Mouse (Mus musculus): ENCODE results near the gene Prpf38b.
"Not testable (repeated sequence)": the region's sequence is repeated elsewhere in the genome, so short reads cannot be mapped to it uniquely, and the experiment has no call there.

Prpf38b gene

DNA sequence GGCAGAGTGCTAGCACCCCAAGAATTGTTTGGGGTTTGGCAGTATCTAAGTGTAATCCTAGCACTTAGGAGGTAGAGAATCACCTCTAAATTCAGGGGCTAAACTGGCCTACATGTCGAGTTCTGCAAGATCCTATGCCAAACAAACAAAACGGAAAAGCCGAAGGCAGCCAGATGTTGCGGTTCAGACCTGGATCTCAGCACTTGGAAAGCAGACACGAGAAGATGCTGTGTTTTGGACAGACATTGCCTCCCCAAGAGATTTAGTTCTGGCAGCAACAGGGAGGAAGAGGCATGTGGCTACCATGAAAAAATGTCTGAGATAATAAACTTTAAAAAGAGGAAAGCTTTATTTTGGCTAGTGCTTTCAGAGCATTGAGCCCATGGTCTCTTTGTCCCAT lies 10.8 kb downstream of the Prpf38b start:
- DNase-seq (ENCODE audit: low read depth, low spot score), result no peak

GRCm38 (mm10) chr3:108900147-108900546 lies 11.4 kb downstream of the Prpf38b start:
- no peak for DNase-seq (ENCODE audit: low read depth, low spot score)

DNA sequence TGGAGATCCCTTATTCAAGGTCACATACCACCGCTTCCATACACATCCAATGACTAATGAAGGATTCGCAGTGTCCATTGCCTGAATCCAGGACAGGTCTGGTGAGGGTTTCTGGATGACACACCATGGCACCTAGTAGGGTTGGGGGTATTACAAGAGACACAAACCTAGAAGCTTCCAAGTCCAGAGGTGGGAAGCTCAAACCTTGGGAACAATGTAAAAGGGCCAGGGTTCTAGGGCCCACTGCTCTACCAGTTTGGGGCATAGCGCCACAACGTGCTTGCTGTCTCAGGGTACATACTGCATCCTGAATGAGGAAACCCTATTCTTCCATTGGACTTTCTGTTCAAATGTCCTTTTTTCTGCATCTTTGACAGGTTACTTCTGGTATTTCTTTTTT lies 12.9 kb downstream of the Prpf38b start:
- no peak for DNase-seq (ENCODE audit: low read depth, low spot score)

DNA sequence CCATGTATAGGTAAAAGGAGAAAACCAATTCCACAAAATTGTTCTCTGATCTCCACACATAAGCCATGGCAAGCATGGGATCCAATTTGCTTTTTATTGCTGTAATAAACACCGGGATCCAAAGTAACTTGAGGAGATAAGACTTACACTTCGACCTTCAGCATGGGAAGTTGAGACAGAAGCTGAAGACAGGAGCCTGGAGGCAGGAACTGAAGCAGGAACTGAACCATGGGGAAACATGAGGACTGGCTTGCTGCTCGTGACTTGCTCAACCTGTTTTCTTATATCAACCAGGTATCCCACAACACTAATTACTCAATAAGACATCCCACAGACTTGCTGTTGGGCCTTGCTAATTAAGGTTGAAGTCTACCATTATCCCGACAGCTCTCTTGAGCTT lies 18.6 kb downstream of the Prpf38b start:
- no peak for DNase-seq (ENCODE audit: low read depth, low spot score)

DNA sequence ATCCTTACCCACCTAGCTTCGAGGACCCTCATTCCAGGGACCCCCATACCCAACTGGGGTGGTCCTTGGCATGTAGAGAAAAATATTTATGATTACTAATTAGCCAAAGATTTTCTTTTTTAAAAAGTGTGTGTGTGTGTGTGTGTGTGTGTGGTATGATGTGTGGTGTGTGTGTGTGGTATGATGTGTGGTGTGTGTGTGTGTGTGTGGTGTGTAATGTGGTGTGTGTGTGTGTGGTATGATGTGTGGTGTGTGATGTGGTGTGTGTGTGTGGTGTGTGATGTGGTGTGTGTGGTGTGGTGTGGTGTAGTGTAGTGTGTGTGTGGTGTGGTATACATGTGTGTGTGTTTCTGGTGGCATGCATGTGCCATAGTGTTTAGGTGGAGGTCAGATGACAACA lies 19.4 kb downstream of the Prpf38b start:
- no peak for DNase-seq (ENCODE audit: low read depth, low spot score)

DNA sequence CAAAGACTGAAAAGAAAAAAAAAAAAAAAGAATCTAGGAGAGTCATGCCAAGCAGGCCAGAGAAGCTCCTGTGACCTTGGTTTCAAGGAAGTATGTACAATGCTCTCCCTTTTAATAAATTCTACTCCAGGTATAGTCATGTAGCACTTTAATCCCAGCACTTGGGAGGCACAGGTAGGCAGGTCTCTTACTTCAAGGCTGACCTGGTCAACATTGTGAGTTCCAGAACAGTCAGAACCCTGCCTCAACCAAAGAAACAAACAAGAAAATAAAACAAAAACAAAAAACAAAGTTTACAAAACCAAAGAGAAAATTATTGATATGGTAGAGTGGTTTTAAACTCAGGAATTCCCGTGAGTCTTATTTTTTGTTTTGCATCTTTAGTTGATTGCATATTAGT lies 21.6 kb downstream of the Prpf38b start, which contains the start of gene Fndc7:
Gene Fndc7 (minus strand): TSS at position 101 of the 400 bp plus-strand sequence.
- no peak for DNase-seq (ENCODE audit: low read depth, low spot score)

- no peak for DNase-seq (ENCODE audit: low read depth, low spot score)
Observed at GRCm38 (mm10) chr3:108887618-108887975, 23.9 kb downstream of the Prpf38b start.

DNA sequence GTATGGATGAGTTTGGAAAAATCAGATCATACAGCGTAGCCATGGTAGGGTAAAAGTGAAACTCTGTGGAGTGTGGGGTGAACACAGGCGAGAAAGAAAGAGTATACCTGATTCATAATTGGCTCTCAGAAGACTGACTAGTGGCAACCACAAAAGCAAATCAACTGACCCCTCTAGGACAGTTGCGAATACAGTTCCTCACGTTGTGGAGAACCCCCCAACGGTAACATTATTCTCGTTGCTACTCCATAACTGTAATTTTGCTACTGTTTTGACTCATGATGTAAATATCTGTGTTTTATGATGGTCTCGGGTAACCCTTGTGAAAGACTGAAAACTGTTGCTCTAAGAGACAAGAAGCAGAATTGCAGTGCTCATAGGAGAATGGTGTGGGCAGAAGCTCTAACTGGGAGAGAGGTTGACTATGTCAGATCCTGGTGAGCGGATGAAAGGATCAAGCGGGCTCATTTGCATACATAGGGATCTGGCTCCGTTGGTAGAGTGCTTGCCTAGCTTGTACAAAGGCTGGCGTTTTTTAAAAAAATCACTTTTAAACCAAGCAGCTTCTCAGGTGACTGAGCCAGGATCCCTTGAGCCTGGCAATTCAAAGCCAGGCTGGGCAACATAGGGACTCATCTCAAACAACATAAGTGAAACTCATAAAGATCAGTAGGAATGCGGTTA lies 24.5 kb downstream of the Prpf38b start:
- no peak for DNase-seq (ENCODE audit: low read depth, low spot score)

DNA sequence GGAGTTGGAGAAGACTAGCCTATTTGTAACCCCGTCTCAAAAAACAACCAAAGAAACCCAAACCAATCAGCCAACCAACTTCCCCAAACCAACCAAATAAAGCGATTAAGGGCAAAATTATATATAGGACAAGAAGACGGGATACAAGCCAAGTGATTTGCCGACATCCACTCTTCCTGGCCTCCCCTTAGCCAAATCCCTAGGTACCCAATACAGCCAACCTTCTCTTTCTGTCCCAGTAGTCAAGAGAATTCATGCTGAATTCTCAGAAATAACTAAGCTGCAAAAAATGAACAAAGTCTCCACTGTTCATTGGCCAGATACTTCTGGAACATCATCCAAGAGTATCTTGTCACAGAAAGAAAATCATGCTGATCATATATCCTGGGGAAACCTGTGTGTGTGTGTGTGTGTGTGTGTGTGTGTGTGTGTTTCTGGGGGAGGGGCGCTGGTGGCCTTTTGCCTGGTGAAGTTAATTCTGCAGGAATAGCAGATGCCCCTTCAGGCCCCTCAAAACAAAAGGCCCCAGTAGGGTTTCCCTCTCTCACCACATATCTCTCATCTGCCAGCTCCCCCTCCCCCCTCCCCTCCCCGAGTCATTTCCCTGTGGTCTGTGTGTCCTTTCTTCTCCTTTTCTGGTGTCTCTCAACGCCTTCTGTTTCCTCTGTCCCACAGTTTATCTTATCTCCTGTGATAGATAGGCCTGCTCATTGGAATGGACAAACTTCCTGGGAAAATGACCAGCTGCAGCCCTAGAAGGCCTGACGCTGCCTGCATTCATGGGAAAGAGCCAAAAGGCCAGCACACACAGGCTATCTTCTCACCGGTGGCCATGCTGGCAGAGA lies 25.6 kb downstream of the Prpf38b start:
- no peak for DNase-seq (ENCODE audit: low read depth, low spot score)

DNA sequence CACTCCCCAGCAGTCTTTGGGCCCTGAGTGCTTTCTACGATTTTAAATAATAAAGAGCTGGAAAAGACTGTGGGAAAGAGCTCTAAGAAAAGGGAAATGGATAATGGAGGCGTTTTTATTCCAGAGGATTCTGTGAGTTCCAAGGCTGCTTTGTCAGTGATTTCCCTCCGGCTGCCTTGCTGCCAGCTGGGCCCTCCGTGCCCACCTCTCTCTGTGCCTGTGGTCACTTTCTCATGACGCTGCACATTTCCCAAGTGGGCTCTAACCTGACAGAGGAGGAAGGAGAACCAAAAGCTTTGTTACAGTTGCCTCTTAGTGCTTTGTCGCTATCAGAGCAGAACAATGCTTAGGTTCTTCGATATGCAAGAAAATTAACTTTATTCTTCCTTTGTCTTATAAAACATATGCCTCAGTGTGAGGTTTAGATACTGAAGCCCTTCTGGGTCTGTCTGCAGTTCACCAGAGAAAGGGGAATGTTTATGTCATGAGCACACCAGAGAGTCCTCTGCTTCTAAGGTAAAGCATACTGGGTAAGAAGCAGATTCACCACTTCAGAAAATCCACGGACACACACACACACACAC lies 26.7 kb downstream of the Prpf38b start:
- no peak for DNase-seq (ENCODE audit: low read depth, low spot score)

GRCm38 (mm10) chr3:108883067-108883466 lies 28.5 kb downstream of the Prpf38b start:
- DNase-seq (ENCODE audit: low read depth, low spot score), result peak; percentile 75

- DNase-seq (ENCODE audit: low read depth, low spot score), result peak; percentile 61
Observed at GRCm38 (mm10) chr3:108881873-108882272, 29.7 kb downstream of the Prpf38b start.

DNA sequence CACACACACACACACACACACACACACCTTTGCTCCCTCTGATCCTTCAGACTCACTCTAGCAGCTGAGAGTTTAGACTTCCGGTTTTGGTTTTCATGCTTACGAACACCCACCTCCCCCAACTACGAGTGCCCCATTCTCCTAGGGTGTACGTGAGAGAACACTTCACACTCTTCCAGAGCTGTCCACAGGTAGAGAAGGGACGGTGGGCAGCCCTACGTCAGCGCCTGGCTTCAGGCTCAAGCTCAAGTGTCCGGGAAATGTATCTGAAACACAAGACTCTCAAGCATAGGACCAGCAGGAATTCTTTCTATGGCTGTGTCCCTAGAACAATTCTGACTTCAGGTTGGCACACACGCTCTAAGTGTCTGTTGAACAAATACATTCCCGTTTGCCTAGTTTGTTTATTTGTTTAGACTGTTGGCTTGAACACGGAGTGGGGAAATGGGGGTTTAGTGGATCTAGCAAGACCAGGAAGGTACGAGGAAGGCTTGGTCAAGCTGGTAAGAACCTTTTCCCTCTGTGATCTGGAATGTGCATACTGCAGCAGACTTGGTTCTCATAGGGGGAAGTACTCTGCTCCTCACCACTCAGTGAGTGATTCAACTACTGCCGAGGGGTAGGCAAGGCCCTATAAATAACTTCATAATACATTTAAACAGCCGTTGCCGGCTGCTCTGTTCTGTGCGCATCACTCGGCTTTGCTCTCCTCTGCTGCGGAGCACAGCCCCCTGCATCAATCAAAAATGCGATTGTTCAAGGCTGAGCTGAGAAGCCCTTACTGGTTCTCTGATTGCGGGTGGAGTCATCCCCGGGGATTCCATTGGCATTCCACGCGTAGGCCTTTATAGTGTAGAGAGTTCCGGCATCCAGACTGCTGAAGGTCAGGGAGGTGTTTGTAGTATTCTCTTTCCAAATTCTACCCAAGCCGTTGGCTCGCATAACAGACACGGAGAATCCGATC lies 30.7 kb downstream of the Prpf38b start:
- peak; percentile 75 for DNase-seq (ENCODE audit: low read depth, low spot score)

DNA sequence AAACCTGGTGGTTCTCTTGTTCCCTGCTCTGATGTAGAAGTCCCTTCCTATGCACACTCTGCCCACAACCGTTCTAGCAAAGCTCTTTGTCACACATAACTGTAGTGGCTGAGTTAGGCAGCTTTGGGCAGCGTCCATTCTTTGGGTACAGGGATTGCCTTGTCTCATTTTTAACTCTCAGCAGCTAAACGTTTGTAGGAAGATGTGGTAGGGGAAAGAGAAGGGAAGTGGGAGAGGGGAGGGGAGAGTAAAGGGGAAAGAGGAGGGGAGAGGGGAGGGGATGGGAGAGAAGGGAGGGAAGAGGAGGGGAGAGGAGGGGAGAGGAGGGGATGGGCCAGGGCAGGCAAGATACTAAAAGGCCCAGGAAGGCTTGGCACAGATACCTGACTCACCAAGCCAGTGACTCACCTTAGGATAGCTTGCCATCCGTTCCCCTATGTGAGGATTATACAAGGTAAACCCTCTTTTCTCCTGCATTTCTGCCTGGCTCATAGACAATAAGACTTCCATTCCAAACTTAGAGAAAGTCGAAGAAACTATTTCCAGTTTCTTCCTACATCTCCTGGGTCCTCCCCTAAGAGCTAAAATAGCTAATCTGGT lies 31.6 kb downstream of the Prpf38b start:
- DNase-seq (ENCODE audit: low read depth, low spot score), result peak; percentile 32

GRCm38 (mm10) chr3:108879129-108879528 lies 32.4 kb downstream of the Prpf38b start:
- no peak for DNase-seq (ENCODE audit: low read depth, low spot score)

DNA sequence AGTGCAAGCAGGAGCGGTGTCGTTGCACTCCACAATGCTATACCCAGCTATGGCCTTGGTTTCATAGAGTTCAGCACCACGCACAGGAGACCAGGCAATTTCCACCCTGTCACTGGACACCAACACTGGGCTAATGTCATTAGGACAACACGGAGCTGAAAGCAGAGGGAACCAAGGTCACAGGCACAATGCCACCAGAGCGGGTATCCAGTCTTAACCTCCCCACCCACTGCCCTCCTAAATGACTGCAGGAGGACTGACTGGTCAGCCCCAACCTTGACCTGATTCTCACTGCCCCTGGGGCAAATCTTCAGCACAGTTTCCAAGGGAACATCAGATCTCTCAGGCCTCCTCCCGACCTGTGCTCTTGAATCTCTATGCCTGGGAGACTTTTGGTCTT lies 40.9 kb downstream of the Prpf38b start:
- DNase-seq (ENCODE audit: low read depth, low spot score), result no peak

GRCm38 (mm10) chr3:108867449-108867848 lies 44.1 kb downstream of the Prpf38b start:
- no peak for DNase-seq (ENCODE audit: low read depth, low spot score)

GRCm38 (mm10) chr3:108865676-108866075 lies 45.9 kb downstream of the Prpf38b start:
- DNase-seq (ENCODE audit: low read depth, low spot score), result no peak

DNA sequence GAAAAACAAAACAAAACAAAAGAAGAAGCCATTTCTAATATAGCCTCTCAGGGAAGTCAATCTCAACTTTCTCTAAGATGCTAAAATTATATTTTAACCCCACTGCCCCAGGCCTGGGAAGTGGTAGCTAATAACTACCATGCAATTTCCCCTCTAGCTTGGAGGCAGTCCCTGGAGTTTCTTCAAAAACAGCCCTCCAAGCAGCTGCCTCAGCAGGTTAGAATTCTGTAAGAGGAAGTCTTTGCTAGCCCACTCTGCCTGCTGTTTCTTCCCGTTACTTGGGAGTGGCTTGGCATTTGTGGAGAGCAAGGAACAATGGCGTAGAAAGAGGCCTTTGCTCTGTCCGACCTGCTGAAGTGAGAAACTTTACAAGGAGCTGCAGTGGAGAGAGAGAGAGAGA lies 46.4 kb downstream of the Prpf38b start:
- DNase-seq (ENCODE audit: low read depth, low spot score), result peak; percentile 22

- DNase-seq (ENCODE audit: low read depth, low spot score), result peak; percentile 79
Observed at GRCm38 (mm10) chr3:108863091-108863490, 48.4 kb downstream of the Prpf38b start.

DNA sequence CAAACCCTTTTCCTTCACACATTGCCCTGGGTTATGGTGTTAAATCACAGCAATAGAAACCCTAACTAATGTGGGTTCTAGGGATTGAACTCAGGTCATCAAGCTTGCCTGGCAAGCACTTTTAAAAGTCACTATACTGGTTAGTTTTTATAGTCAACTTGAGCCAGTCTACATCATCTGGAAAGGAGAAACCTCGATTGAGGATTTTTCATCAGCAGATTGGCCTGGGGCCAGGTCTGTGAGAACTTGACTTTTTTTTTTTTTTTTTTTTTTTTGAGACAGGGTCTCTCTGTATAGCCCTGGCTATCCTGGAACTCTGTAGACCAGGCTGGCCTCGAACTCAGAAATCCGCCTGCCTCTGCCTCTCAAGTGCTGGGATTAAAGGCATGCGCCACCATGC lies 49.2 kb downstream of the Prpf38b start:
- not testable (repeated sequence) for DNase-seq (ENCODE audit: low read depth, low spot score)
